Mouse (Mus musculus): ENCODE results near the gene Adipoq.
"Not testable (repeated sequence)": the region's sequence is repeated elsewhere in the genome, so short reads cannot be mapped to it uniquely, and the experiment has no call there.

Gene Adipoq

DNA sequence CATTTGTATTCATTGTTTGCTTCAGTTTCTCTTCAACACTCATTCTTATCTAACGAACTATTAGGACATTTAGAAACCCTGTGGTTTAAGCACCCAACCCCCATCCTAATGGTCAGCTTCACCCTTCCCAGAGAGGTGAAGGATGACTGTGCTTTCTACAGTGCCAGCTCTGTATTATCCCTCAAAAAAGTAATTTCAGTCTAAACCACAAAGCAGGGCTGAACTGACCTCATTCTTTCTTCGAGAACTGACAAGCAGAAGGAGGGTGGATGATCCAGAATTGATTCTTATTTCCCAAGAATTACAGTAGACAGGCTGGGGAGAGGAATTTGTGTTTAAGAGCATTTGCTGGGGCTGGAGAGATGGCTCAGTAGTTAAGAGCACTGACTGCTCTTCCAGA, 13.4 kb downstream of the Adipoq start:
- no peak for DNase-seq (ENCODE audit: low spot score in 2 of 2)

DNA sequence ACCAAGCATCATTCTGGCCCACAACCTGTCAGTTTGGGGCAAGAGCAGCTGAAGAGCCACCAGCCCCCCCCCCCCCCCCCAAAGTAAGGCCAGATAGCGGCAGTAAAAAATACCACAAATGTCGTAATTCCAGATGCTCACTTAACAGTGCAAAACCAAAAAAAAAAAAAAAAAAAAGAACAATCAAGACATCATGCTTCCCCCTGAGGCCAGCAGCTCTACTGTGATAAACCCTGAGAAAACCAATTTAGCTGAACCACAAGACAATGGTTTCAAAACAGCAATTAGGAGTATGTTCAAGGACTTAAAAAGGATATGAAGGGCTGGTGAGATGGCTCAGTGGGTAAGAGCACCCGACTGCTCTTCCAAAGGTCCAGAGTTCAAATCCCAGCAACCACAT, 15.8 kb downstream of the Adipoq start:
- DNase-seq (ENCODE audit: low spot score in 2 of 2) = no peak

DNA sequence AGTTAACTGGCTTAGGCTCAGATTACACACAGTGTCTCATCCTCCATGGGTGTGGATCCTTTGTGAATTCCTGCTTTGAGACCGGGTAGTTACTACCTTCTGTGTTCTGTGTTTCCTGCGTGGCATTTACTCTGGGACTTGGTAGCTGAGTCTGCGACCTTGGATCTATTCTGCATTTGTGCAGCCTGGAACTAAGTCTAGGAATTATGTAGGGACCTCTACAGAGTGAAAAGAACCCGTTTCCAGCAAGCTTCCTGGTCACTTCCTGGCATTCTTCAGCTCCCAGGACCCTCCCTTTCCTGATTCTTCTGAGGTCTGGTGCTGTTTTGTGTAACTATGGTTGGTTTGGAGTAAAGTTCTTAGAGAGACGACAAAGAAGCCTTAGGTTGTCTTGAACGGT, 18.1 kb downstream of the Adipoq start:
- no peak for DNase-seq (ENCODE audit: low spot score in 2 of 2)

DNA sequence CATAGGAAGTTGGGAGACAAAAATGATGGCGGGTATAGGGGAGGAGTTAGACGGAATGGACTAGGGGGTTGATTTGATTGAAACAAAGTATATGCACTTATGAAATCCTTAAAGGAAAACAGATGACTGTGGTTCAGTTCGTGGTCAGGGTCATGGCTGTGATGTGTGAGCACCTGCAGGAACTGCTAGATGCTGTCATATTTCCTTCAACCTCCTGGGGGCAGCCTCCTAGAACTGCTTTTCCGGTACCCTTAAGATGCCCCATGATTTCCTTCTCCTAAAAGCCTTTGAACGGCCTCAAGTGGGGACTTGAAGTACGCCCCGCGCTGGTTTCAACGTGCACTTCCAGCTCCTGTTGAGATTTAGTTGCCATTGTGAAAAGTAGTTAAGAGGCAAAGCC, 19.1 kb downstream of the Adipoq start:
- DNase-seq (ENCODE audit: low spot score in 2 of 2) = no peak

DNA sequence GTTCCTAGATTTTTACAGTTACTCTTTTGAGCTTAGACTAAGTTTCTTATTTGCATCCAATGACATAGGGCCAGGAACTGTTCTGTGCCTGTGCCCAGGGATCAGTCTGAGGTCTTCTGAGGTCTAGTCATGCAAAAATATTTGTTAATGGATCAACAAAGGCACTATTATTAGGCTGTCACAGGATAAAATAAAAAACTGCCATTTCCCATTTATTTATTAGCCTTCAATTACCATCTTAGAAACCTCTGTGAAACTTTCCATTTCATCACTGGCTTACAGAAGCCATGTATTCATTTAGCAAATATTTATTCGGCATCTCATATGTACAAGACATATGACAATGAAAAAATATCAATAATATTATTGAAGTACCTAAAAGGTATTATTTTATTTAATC, 20.3 kb downstream of the Adipoq start:
- DNase-seq (ENCODE audit: low spot score in 2 of 2) = no peak

DNA sequence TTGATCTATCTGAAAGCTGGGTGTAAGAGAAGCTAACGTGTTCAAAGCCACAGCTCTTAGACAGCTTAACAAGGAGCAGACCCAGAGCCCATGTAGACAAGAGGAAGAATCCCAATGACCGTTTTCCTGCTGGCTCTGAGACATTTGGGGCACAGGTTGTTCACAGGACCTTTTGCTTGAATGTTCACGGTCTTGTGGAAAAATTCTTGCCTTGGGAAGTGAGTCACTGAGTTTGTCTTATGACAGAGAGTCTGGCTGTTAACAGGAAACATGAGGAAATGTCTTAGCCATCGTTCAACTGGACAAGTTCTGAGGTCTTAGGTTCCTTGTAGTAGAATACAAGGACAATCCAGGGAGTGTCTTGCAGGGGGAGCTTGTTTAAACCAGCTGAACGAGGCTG, 20.7 kb downstream of the Adipoq start:
- DNase-seq (ENCODE audit: low spot score in 2 of 2) = no peak

DNA sequence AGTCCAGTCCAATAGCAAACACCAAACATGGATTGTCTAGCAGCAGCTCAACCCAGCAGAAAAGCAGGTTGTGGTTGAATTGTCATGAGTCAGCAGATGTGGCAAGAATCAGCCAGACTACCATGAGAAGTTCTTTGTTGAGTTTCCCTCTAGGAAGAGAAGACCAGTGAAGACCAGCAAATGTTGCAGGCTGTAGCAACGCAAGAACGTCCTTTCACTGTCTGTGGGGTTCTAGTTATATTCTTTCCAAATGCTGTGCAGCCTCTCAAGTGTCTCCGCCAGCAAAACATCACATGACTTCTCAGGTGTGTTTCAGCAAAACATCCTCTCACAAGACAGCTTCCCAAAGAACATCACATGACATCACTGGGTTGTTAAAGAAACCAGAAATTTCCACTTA, 24.5 kb downstream of the Adipoq start:
- DNase-seq (ENCODE audit: low spot score in 2 of 2) = no peak

DNA sequence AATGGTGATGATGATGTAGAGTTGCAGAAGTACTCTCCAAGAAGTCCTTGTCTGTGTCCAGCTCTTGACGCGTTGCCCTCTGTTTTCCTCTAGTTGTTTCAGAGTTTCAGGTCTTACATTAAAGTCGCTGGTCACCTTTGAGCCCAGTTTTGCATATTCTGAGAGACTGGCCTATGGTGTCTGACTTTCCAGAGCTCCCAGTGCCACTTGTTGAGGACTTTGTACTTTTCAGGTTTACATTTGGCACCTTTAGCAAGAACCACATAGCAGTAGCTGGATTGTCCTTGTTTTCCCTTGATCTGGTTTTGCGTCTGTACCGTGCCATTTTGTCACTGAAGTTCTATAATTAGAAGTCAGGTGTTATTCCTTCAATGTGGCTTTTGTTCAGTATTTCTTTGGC, 27.6 kb downstream of the Adipoq start:
- no peak for DNase-seq (ENCODE audit: low spot score in 2 of 2)

DNA sequence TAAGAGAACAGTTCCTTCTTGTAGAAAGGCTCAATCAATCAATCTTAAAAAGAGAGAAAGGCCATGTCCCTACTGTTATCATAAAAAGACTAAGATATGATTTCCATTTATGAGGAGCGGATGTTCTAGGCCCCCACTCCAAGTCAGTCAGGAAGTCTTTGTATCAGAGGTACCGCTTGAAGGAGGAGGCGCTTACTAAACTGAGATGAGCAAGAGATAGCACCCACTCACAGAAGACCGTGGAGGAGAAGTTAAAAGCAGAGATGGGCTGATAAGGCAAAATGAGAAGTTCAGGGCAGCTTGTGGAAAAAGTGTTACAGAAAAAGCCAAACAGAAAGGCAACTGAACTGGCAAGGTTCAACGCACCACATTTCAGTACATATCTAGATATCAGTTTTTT, 28.5 kb downstream of the Adipoq start:
- DNase-seq (ENCODE audit: low spot score in 2 of 2) = no peak

DNA sequence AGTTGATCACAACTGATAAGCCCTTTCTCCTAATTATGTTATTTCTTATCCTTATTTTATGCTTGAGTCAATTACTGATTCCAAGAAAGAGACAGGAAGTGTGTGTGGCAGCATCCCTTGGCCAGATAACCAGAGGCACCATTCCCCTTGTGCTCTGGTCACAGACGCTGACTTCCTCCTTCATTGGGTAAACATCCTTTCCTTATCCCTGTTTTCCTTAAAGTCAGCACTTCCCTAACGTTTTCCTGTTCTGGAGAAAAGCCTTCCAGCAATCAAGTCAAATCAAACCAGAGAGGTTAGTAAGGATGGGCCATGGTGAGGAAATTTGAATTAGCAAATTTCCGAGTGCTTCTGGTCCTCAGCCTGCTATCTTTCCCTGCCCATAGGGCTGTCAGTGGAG, 29.6 kb downstream of the Adipoq start:
- no peak for DNase-seq (ENCODE audit: low spot score in 2 of 2)

DNA sequence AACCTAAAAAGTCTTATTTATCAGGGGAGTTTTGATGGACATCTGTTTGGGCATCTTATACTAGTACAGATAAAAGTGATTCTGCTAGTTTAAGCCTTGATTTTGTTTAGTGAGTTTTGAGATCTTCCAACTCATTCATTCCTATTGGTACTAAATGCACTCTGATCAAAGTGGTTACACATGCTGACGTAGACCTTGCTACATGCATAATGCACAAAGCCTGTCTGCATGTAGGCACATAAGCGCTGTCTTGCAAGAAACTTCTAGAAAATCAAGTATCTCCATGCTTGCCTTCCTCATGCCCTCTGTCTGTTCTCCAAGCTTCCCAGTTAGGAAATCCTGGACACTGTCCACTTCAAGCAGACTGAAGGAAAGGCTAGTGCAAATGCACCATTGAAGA, 31.5 kb downstream of the Adipoq start:
- no peak for DNase-seq (ENCODE audit: low spot score in 2 of 2)

DNA sequence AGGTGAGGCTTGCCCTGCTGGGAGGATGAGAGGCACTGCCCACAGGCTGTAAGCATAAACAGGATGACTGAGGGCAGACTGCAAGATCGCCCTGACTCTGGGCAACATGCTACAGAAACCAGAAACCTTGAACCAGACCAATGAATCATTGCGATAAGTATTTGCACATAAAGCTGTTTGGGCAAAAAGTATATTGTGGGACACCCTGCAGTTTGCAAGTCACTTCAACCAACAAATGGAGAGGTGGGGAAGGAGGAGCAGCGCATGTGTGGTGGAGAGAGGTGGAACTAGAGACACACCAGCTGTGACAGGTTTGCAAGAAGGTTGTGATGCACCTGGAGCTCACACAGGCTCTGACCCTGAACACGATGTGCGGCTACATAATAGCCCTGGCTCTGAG, 32.5 kb downstream of the Adipoq start:
- no peak for DNase-seq (ENCODE audit: low spot score in 2 of 2)

DNA sequence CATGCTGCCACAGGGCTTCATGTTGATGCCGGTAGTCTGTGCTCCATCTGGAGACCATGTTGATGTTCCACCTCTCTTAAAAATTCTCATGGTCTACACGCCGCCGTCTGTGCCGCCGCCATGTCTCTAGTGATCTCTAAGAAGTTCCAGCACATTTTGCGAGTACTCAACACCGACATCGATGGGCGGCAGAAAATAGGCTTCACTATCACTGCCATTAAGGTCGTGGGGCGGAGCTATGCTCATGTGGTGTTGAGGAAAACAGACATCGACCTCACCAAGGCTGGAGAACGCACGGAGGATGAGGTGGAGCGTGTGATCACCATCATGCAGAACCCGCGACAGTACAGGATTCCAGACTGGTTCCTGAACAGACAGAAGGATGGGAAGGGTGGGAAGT, 33.1 kb downstream of the Adipoq start:
- DNase-seq (ENCODE audit: low spot score in 2 of 2) = not testable (repeated sequence)

DNA sequence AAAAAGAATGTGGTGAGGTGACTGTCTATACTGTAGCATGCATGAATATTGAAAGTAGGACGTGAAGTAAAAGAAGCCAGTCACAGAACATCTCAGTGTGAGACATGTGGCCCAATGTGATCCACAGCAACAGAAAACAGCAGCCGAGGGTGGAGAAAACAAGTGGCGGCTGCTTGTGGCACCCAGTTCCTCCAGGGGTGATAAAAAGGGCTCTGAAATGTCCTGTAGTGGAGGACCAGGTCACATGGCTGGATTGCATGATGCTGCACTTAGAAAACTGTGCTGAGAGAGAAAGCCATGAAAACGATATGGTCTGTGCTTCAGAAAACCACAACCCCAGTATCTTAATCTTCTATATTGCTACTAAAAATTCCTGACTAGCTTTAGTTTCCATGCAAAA, 34.7 kb downstream of the Adipoq start:
- no peak for DNase-seq (ENCODE audit: low spot score in 2 of 2)

DNA sequence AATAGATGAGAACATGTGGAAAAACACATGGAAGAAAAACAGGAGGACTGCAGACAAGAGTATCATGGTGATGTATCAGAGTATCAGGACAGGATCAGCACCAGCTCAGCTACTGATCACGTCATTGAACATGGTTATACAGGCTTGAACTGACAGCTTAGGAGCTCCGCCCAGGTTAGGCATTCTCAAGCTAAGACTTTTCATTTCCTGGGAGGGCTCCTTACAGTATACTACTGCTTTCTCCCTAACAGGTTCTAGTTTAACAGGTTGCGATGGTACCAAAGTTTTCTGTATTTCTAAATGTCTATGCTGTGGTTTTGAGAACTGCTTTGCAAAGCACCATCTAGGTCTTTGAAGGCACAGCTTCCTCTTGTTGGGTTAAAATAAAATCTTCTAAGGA, 35.2 kb downstream of the Adipoq start:
- no peak for DNase-seq (ENCODE audit: low spot score in 2 of 2)

DNA sequence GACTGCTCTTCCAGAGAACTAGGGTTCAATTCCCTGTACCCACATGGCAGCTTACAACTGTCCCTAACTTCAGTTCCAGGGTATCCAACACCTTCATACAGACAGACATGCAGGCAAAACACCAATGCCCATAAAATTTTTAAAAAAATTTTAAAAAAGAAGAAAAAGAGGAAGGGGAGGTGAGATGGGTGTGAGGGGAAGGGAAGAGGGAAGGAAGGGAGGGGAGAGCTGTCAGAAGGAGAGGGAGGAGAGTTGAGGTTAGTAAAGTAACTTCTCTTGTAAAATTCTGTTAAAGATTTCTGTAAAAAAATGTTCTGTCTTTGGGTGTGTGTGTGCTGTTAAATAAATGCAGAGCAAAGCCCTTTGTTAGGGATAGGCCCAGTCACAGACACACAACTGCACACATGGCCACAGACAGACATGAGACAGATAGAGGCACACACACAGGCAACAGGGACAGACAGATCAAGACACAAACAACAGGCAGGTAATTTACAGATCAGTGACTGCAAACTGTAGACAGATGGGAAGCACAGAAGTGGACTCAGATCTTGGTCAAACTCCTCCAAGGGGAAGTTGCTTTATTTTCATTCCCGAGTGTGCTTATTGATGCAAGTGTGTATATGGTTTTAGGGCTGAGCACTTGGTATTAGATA, 35.7 kb downstream of the Adipoq start:
- DNase-seq (ENCODE audit: low spot score in 2 of 2) = no peak

DNA sequence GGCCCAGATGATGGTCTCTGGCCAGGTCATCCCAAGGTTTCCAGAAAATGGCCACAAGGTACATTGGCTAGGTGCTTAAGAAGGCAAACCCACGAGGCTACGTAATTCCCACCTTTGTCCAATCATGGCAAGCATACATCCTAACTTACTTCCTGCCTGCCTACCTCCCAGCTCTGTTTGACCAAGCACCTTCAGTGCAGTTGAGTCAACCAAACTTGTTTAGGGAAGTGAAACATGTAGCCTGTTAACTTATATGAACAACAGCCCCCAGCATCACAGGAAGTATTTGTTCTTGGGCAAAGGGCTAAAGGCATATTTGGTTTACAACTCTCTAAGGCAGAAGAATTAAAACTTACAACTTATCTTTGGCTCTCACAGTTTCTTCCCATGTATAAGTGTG, 39.5 kb downstream of the Adipoq start:
- no peak for DNase-seq (ENCODE audit: low spot score in 2 of 2)

DNA sequence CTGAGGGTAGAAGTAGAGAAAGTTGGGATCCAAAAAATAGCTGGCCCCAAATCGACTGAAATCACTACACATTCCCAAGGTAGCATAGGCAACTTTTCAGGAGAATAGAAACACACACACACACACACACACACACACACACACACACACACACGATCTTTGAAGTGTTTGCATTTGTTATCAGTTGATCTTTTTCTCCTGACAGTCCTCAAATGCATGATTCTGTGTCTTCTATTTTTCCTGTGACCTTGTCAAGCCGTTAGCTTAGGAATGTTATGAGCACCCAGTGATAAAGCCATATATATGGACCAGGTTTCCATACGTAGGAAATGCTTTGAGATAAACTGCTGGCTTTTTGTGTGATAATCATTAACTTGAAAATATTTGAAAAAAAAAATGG, 40.1 kb downstream of the Adipoq start:
- DNase-seq (ENCODE audit: low spot score in 2 of 2) = no peak

DNA sequence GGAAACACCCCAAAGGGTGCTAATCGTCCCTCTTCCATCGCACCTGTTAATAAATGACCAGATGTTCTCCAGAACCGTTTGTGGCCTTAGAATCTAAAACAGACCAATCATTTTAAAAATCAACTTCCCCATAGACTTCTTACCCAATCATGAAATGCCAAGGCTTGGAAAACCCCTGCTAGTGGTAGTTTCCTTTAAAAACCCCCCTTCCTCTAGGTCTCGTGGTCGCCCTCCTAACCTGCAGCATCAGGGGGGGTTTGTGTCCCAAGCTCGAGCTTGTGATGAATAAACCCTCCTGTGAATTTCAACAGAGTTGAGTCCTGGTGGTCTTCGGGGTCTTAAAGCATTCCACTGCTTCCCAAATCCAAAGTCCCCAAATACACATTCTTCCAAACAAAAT, 41.6 kb downstream of the Adipoq start:
- no peak for DNase-seq (ENCODE audit: low spot score in 2 of 2)

DNA sequence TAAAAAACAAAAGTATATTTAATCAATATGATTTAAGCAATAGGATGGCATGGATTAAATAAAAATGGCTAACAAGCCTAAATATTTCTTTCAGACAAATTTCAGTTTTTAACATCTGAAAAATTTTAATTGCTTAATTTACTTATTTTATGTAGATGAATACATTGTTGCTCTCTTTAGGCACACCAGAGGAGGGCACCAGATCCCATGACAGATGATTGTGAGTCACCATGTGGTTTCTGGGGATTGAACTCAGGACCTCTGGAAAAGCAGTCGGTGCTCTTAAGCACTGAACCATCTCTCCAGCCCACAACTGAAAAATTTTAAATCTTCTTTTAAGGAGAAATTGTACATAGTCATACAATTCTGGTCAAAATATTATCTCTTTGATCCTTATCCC, 43.3 kb downstream of the Adipoq start:
- no peak for DNase-seq (ENCODE audit: low spot score in 2 of 2)

DNA sequence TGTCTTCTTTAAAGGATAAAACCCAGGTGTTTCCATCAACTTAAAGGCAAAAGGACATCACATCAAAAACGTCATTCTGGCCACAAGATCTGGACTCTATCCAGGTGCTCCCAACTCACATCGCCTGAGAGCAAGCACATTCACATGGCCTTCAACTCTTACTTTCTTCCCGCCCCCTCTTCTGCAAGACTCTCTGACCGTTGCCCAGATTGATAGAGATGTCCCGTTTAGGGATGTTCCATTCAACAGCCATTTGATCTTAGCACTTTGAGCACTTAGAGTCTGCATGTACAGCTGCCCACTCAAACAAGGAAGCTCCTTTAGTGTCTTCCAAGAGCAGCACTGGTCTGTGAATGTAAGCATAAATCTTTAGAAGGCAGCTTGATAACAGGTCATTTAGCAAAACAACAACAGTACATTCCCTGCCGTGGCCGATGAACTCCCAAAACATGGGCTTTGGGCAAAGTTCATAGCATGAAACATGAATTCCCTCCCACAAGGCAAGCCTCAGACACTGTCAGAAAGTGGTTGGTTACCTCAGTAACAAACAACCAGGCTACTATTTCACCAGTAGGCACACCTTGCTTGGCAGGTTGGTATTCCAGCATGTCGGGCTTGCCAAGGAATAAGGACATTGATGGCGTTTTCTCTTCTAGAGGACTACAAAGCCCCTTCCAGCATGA, 45.4 kb downstream of the Adipoq start:
- no peak for DNase-seq (ENCODE audit: low spot score in 2 of 2)

DNA sequence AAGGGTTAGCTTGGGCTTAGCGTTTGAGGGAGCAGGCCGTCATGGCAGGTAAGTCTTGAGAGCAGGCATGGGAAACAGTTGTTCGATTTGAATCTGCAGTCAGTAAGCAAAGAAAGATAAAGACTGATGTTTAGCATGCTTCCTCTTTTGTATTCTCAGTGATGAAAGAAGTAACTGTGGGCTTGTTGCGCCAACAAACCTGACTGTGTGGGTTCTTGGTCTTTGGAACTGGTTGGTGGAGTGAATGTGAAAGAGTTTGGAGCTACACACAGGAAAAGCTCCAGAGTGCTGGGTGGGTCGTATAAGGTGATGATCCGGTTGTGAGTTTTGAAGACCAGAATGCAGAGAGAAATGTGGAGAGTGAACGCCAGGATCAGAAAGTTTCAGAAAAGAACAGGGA, 49.3 kb downstream of the Adipoq start:
- no peak for DNase-seq (ENCODE audit: low spot score in 2 of 2)

DNA sequence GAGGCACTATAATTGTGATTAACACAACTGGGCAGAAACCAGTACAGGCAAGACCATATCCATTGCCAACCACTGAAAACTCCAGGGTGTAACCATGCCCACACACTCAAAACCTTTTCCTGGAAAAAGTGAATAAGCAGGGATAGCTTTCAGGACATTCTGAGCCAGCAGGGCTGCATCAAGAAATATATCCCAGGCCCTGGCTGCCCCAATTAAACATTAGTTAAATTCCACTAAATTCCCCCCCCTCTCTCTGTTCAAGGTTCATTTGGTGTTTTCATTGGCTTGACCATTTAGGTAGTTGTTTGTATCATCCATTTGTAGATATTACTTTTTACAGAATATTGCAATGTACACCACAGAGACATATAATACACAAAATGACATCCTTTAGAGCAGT, 50.0 kb downstream of the Adipoq start:
- DNase-seq (ENCODE audit: low spot score in 2 of 2) = no peak

DNA sequence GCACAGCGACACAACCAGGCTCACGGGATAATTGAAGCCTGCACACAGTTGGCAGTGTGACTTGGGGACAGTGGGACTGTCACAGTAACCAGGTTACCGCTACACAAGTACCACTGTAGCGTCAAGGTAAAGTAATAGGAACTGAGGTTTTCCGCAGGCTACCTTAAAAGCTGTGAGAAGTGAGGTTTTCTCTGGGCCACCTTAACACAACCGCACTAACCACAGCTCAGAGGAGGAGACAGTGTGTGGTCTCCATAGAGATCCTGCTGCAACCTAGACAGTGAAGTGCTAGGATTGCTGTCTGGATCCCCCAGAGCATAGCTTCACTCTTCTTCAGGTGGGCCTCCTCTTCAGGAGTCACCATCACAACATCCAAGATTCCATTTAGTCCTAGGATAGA, 50.5 kb downstream of the Adipoq start:
- no peak for DNase-seq (ENCODE audit: low spot score in 2 of 2)

Data from frontal cortex, postnatal 36 days (tissue).